ENCODE assay signal across 20 mouse cellular contexts in genomic region chr5:103962935-103963429, GRCm38 (mm10). TPM values are rescaled to one million over a fixed set of nuclear protein-coding genes. Genes with fewer than 3 reads are reported as not detected.
"Had no signal": no experiment of that assay in that cellular context is flagged by ENCODE, and none has a peak within 500 bp of the region (broad histone marks: within the 10 kb centered on the region; RNA-seq: fewer than 3 reads in every experiment).

No protein-coding gene starts in this region.

- ATAC-seq: lung, postnatal 0 days; midbrain, embryonic 13.5 days; midbrain, embryonic 15.5 days had no signal

- H3K27me3 ChIP-seq: lung, embryonic 15.5 days; midbrain, embryonic 13.5 days; midbrain, embryonic 15.5 days; neural tube, embryonic 12.5 days had no signal

- H3K4me3 ChIP-seq: lung, embryonic 15.5 days; megakaryocyte, embryonic 14.5 days; midbrain, embryonic 13.5 days; midbrain, embryonic 15.5 days; neural tube, embryonic 12.5 days had no signal

- H3K4me1 ChIP-seq: lung, embryonic 15.5 days; midbrain, embryonic 13.5 days; midbrain, embryonic 15.5 days; neural tube, embryonic 12.5 days had no signal

- H3K9ac ChIP-seq: lung, embryonic 15.5 days; midbrain, embryonic 13.5 days; midbrain, embryonic 15.5 days; neural tube, embryonic 12.5 days had no signal

- H3K4me2 ChIP-seq: lung, embryonic 15.5 days; midbrain, embryonic 11.5 days; midbrain, embryonic 13.5 days; midbrain, embryonic 15.5 days; neural tube, embryonic 12.5 days had no signal

- H3K27ac ChIP-seq: lung, embryonic 15.5 days; macrophage; midbrain, embryonic 13.5 days; midbrain, embryonic 15.5 days; neural tube, embryonic 12.5 days had no signal

- H3K36me3 ChIP-seq: lung, embryonic 15.5 days; midbrain, embryonic 13.5 days; midbrain, embryonic 15.5 days; neural tube, embryonic 12.5 days had no signal

- H3K9me3 ChIP-seq: lung, embryonic 15.5 days; midbrain, embryonic 13.5 days; midbrain, embryonic 15.5 days had no signal

- DNase-seq: lung, adult 2 months; lung, postnatal 14 days; lung, postnatal 36 days; retina, postnatal 1 day; right cerebral cortex, adult 18-20 months; right cerebral cortex, postnatal 25 days; right cerebral cortex, postnatal 4 days; spleen, adult 18-20 months; thymus, adult 2 months; thymus, postnatal 25 days; thymus, postnatal 4 days had no signal

RNA-seq across cellular contexts. Expression of gene Hsd17b13, which starts 14.2 kb away (rescaled TPM):
- polyA plus RNA-seq: macrophage; midbrain, embryonic 11.5 days; midbrain, embryonic 13.5 days; neural tube, embryonic 12.5 days; neural tube, embryonic 14.5 days; thymus, adult 2 months had no signal
